Mouse (Mus musculus): ENCODE results near the gene Cideb.

DNA sequence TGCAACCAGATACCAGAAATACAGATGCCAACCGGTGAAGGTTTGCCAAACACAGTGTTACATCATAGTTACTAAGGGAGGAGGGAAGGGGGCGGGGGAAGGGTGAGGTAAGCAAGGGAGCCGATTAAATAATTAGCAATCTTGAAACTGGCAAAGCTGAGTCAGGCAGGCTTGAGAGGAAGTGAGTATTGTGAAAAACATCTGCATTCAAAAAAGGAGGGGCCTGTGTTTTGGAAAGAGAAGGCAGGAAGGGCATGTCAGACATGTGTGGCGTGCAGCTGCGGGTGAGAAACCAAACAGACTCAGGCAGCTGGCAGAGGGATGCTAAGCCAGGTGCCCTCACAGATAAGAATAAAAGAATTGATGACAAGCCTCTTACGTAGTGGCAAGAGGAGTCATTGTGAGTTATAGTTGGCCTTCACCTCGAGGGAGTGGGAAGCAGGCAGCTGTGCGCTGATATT lies 33.8 kb downstream of the Cideb start:
- no peak for TF ChIP-seq MAX (IDR thresholded peaks at IDR 0.05; ENCODE audit: low read depth)
- peak; percentile 6 to 73 (median 38) for TF ChIP-seq MYOG (IDR thresholded peaks at IDR 0.05; ENCODE audit: control insufficient read depth in 1 of 3, insufficient read depth in 1 of 3, insufficient read length in 2 of 3, low read depth in 2 of 3)
